8 mouse cellular contexts compared by ENCODE assay signal in genomic region chr6:136941051-136942021, GRCm38 (mm10). TPM values are rescaled to one million over a fixed set of nuclear protein-coding genes. Genes with fewer than 3 reads are reported as not detected.
DNase-seq lines count a peak whose midpoint lies in the region; ATAC-seq and TF ChIP-seq lines count a peak whose summit lies in the region.

Gene Arhgdib, minus strand, starts transcription at chr6:136941899.

- ATAC-seq in neural tube, embryonic 11.5 days (ENCODE audit: insufficient read depth, low FRiP score, low TSS enrichment) = no peak
- ATAC-seq in intestine, embryonic 16.5 days = peak; percentile 69
- ATAC-seq in liver, embryonic 13.5 days (ENCODE audit: low read depth) = peak; percentile 57; the same call in 1 of the 2 replicates

- H3K4me2 ChIP-seq in neural tube, embryonic 11.5 days (ENCODE audit: low read depth) = no peak within 1 kb of the TSS
- H3K4me2 ChIP-seq in intestine, embryonic 16.5 days (ENCODE audit: low read depth, low read length) = 0 out of 2 replicates have a peak within 1 kb of the TSS, but pooled peaks have one; percentile 19
- H3K4me2 ChIP-seq in liver, embryonic 13.5 days = peak within 1 kb of the TSS; percentile 44

- H3K4me3 ChIP-seq in neural tube, embryonic 11.5 days (ENCODE audit: low read depth, low read length) = no peak within 1 kb of the TSS
- no peak within 1 kb of the TSS for H3K4me3 ChIP-seq in intestine, embryonic 16.5 days (ENCODE audit: low read length)
- H3K4me3 ChIP-seq in liver, embryonic 13.5 days (replicated peaks) = peak within 1 kb of the TSS; percentile 29
- H3K4me3 ChIP-seq in olfactory bulb, adult 2 months (ENCODE audit: insufficient read depth, low read depth, low read length) = peak within 1 kb of the TSS; percentile 13; the same call in 1 of the 2 replicates

- TF ChIP-seq POLR2A in olfactory bulb, adult 2 months (IDR thresholded peaks at IDR 0.05; ENCODE audit: insufficient read depth, low read depth, low read length) = no peak

- no peak for DNase-seq in neural tube, embryonic 11.5 days (ENCODE audit: low spot score)
- no peak for DNase-seq in neural tube, embryonic 10.5 days (ENCODE audit: extremely low spot score, low spot score)
- no peak for DNase-seq in adrenal gland, postnatal 4 days (ENCODE audit: low spot score in 2 of 2)
- peak; percentile 97 for DNase-seq in heart, adult 11 months
- DNase-seq in liver, embryonic 13.5 days = no peak
- DNase-seq in cerebellum, adult 11 months = no peak

- H3K9ac ChIP-seq in neural tube, embryonic 11.5 days (ENCODE audit: low read length) = no peak within 1 kb of the TSS
- peak within 1 kb of the TSS; percentile 44 for H3K9ac ChIP-seq in intestine, embryonic 16.5 days (ENCODE audit: low read depth, low read length)
- H3K9ac ChIP-seq in liver, embryonic 13.5 days = peak within 1 kb of the TSS; percentile 59

- WGBS in neural tube, embryonic 11.5 days = 64% methylated on average over 12 of the region's 12 CpGs
- 31% methylated on average over 12 of the region's 12 CpGs for WGBS in intestine, embryonic 16.5 days
- WGBS in liver, embryonic 13.5 days (ENCODE audit: insufficient replicate concordance) = 7% methylated on average over 12 of the region's 12 CpGs
- 62% methylated on average over 12 of the region's 12 CpGs for WGBS in olfactory bulb, adult 2 months

- 0 out of 2 replicates have a peak within 1 kb of the TSS, but pooled peaks have one; percentile 20 for H3K27ac ChIP-seq in neural tube, embryonic 11.5 days (ENCODE audit: low read depth, low read length)
- H3K27ac ChIP-seq in intestine, embryonic 16.5 days (ENCODE audit: low read length) = peak within 1 kb of the TSS; percentile 79
- peak within 1 kb of the TSS; percentile 77 for H3K27ac ChIP-seq in liver, embryonic 13.5 days
- H3K27ac ChIP-seq in olfactory bulb, adult 2 months (ENCODE audit: insufficient read depth, low read depth, low read length) = peak within 1 kb of the TSS; percentile 61; the same call in 1 of the 2 replicates

- TF ChIP-seq CTCF in olfactory bulb, adult 2 months (IDR thresholded peaks at IDR 0.05; ENCODE audit: insufficient read depth, low read depth, low read length) = no peak

- H3K27me3 ChIP-seq in neural tube, embryonic 11.5 days (ENCODE audit: control insufficient read depth, insufficient read depth, low read length) = no peaks in the 10 kb centered on the region
- H3K27me3 ChIP-seq in intestine, embryonic 16.5 days (replicated peaks; ENCODE audit: control insufficient read depth, insufficient read depth, low read length) = no peaks in the 10 kb centered on the region
- H3K27me3 ChIP-seq in liver, embryonic 13.5 days = no peaks in the 10 kb centered on the region

- no peaks in the 10 kb centered on the region for H3K9me3 ChIP-seq in neural tube, embryonic 11.5 days (ENCODE audit: control insufficient read depth, low read length)
- no peaks in the 10 kb centered on the region for H3K9me3 ChIP-seq in intestine, embryonic 16.5 days (ENCODE audit: control insufficient read depth, low read length)
- no peaks in the 10 kb centered on the region for H3K9me3 ChIP-seq in liver, embryonic 13.5 days (replicated peaks)

- no peaks in the 10 kb centered on the region for H3K36me3 ChIP-seq in neural tube, embryonic 11.5 days (ENCODE audit: control insufficient read depth, insufficient read depth, low read length)
- no peaks in the 10 kb centered on the region for H3K36me3 ChIP-seq in intestine, embryonic 16.5 days (ENCODE audit: control insufficient read depth, insufficient read depth, low read length)
- no peaks in the 10 kb centered on the region for H3K36me3 ChIP-seq in liver, embryonic 13.5 days

- no peaks in the 10 kb centered on the region for H3K4me1 ChIP-seq in neural tube, embryonic 11.5 days (ENCODE audit: control insufficient read depth, insufficient read depth, low read length)
- H3K4me1 ChIP-seq in intestine, embryonic 16.5 days (ENCODE audit: control insufficient read depth, insufficient read depth, low read length) = peaks cover 10% of the 10 kb centered on the region
- H3K4me1 ChIP-seq in liver, embryonic 13.5 days (replicated peaks) = peaks cover 51% of the 10 kb centered on the region
- peaks cover 5% of the 10 kb centered on the region for H3K4me1 ChIP-seq in olfactory bulb, adult 2 months (ENCODE audit: control insufficient read depth, insufficient read depth, low read length)

RNA-seq across cellular contexts. Expression of gene Arhgdib, which starts in this region (rescaled TPM):
- 27.2 and 29.7 TPM in 2 replicates for polyA plus RNA-seq in neural tube, embryonic 11.5 days (2014; fragmentation: Nextera tagmentation; extraction: Ambion mirVana)
- 10 to 100 TPM; 32.3 to 39.8 TPM for total RNA-seq in adrenal gland, postnatal 4 days (2021)
- 42.1 and 44.0 TPM in 2 replicates for polyA plus RNA-seq in intestine, embryonic 16.5 days (2015; fragmentation: Nextera tagmentation; extraction: Ambion mirVana)
- polyA plus RNA-seq in liver, embryonic 13.5 days (2015; fragmentation: Nextera tagmentation; extraction: Ambion mirVana) = 107 and 116 TPM in 2 replicates
- polyA plus RNA-seq in olfactory bulb, adult 2 months (2012; ENCODE audit: insufficient read depth, insufficient read length, low replicate concordance, missing spikeins) = 393 TPM in 1 of 2 replicates, not detected in the other

Comparison
In these comparisons a context has a peak if more than half of its experiments do, and no peak if none do; other contexts are left out.
1. H3K27ac ChIP-seq: peak in every context shown above with its lines; median percentile 79 in intestine, embryonic 16.5 days; 77 in liver, embryonic 13.5 days; 61 in olfactory bulb, adult 2 months; 20 in neural tube, embryonic 11.5 days.
2. H3K4me3 ChIP-seq: peak in liver, embryonic 13.5 days (single experiment) and olfactory bulb, adult 2 months (single experiment); none in neural tube, embryonic 11.5 days (single experiment) and intestine, embryonic 16.5 days (single experiment).